Mouse (Mus musculus) liver, embryonic 15.5 days (tissue): ENCODE measurements around the gene Hscb. TPM values are rescaled to one million over a fixed set of nuclear protein-coding genes. Genes with fewer than 3 reads are reported as not detected.
"Not testable (repeated sequence)": the region's sequence is repeated elsewhere in the genome, so short reads cannot be mapped to it uniquely, and the experiment has no call there.

Source experiments
- ATAC-seq: fragments of 200-750 bp; cut with Nextera tagmentation; 2 replicates; pipeline ENCODE4 v1.8.0; 2017; ENCODE audit warnings: moderate number of reproducible peaks, mild to moderate bottlenecking, moderate library complexity; ENCODE audit not compliant: insufficient read depth
- H3K27ac ChIP-seq: fragments of 300-500 bp; sonication (generic); replicated peaks from 2 replicates; pipeline ENCODE4 v1.5.1; 2015; ENCODE audit warnings: mild to moderate bottlenecking, inconsistent platforms
- H3K27me3 ChIP-seq: fragments of 300-500 bp; sonication (generic); 2 replicates; pipeline ENCODE4 v1.6.1; 2015; ENCODE audit warnings: mild to moderate bottlenecking, inconsistent platforms
- H3K36me3 ChIP-seq: fragments of 300-500 bp; sonication (generic); replicated peaks from 2 replicates; pipeline ENCODE4 v1.6.1; 2015; ENCODE audit warnings: moderate library complexity, mild to moderate bottlenecking, inconsistent platforms
- H3K4me1 ChIP-seq: fragments of 300-500 bp; sonication (generic); replicated peaks from 2 replicates; pipeline ENCODE4 v1.6.1; 2015; ENCODE audit warnings: inconsistent platforms
- H3K4me2 ChIP-seq: fragments of 300-500 bp; sonication (generic); 2 replicates; pipeline ENCODE4 v1.6.1; 2015; ENCODE audit warnings: moderate library complexity, mild to moderate bottlenecking, inconsistent platforms
- H3K4me3 ChIP-seq: fragments of 300-500 bp; sonication (generic); replicated peaks from 2 replicates; pipeline ENCODE4 v1.5.1; 2015; ENCODE audit warnings: mild to moderate bottlenecking, inconsistent platforms
- H3K9ac ChIP-seq: fragments of 300-500 bp; sonication (generic); 2 replicates; pipeline ENCODE4 v1.6.1; 2015; ENCODE audit warnings: moderate library complexity, mild to moderate bottlenecking, inconsistent platforms
- H3K9me3 ChIP-seq: fragments of 300-500 bp; sonication (generic); replicated peaks from 2 replicates; pipeline ENCODE4 v1.6.1; 2016; ENCODE audit warnings: inconsistent platforms
- WGBS: fragments of 180-500 bp; shearing (Covaris S2); methylation state at CpG from one replicate; pipeline ENCODE4 v1.1.7; 2015; ENCODE audit warnings: mixed read lengths; ENCODE audit not compliant: insufficient replicate concordance; 5-methylcytosine and 5-hydroxymethylcytosine counted together
- polyA plus RNA-seq: library from polyadenylated mRNA; unstranded; fragments of >200 nt; fragmentation: Nextera tagmentation; extraction: Ambion mirVana; gene quantifications from 2 replicates; pipeline ENCODE4 v1.2.1, GENCODE M21; 2015

The Hscb gene
- polyA plus RNA-seq, result 51.9 and 60.4 TPM in 2 replicates

- Histone ChIP-seq H3K9me3 (no peaks in the 10 kb centered on the region), H3K4me3 (peak within 1 kb of the TSS; percentile 81), H3K27me3 (no peaks in the 10 kb centered on the region), H3K4me2 (peak within 1 kb of the TSS; percentile 71), H3K36me3 (peaks cover 42% of the 10 kb centered on the region), H3K4me1 (peaks cover 66% of the 10 kb centered on the region), H3K9ac (peak within 1 kb of the TSS; percentile 87), H3K27ac (peak within 1 kb of the TSS; percentile 98)
- WGBS, result under 1% methylated on average over 41 of the region's 41 CpGs
- ATAC-seq, result peak; percentile 83
Observed at GRCm38 (mm10) chr5:110839678-110840365, at the start of gene Hscb, which contains the start of gene Chek2. TSS of gene Hscb (minus strand) at chr5:110839777. TSS of gene Chek2 (plus strand) at chr5:110839979.

GRCm38 (mm10) chr5:110888596-110888995 lies 49.0 kb upstream of the Hscb start:
- Histone ChIP-seq H3K9me3 (no peaks in the 10 kb centered on the region), H3K4me2 (no peak overlapping the region), H3K27ac (no peak overlapping the region), H3K4me3 (no peak overlapping the region), H3K4me1 (no peaks in the 10 kb centered on the region), H3K27me3 (no peaks in the 10 kb centered on the region), H3K9ac (no peak overlapping the region), H3K36me3 (no peaks in the 10 kb centered on the region)
- no peak for ATAC-seq
- WGBS, result 66% methylated on average over 4 of the region's 4 CpGs

DNA sequence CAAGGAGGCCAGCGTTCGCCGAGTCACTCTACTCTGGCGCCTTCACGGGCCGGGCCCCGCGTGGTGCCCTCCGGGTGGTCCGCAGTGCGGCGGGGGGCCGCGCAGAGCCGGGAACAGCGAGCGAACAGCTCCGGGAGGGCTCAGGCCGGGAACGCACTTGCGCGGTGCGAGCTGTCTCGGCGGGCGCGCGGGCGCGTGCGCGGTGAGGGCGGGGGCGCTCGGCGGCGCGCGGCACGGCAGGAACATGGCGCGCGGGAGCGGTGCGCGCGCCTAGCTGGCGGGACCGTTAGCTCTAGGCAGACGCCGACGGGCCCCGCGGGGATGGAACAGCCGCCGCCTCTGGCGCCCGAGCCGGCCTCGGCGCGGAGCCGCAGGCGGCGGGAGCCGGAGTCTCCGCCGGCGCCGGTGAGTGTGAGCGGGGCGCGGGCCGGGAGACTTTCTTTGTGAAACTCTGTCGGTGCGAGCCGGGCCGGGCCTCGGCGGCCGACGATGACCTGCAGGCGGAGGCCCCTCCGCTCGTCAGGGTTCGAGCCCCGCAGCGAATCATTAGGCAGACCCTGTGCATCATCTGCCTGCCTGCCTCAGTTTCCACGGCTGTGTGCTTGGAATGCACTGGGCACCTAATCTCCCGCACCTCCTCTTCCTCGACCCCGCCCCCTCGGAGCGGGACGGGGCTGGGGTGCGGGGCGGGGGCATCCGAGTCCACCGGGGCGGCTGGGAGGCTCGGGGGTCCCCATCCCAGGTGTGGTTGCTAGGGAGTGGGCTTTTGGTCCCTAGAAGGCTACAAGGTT lies 40.2 kb upstream of the Hscb start, which contains the start of gene Ttc28:
TSS of gene Ttc28 (plus strand) at position 220 of the 791 bp plus-strand sequence.
- Histone ChIP-seq H3K27ac (peak within 1 kb of the TSS; percentile 26; the same call in 1 of the 2 replicates), H3K9ac (peak within 1 kb of the TSS; percentile 80), H3K9me3 (no peaks in the 10 kb centered on the region), H3K36me3 (peaks cover 14% of the 10 kb centered on the region), H3K27me3 (no peaks in the 10 kb centered on the region), H3K4me2 (peak within 1 kb of the TSS; percentile 97), H3K4me1 (peaks cover 25% of the 10 kb centered on the region), H3K4me3 (peak within 1 kb of the TSS; percentile 84)
- peak; percentile 92 for ATAC-seq
- under 1% methylated on average over 100 of the region's 101 CpGs for WGBS

- Histone ChIP-seq H3K9me3 (no peaks in the 10 kb centered on the region), H3K27me3 (no peaks in the 10 kb centered on the region), H3K27ac (peak overlapping the region; percentile 26; the same call in 1 of the 2 replicates), H3K9ac (peak overlapping the region; percentile 80), H3K4me1 (peaks cover 26% of the 10 kb centered on the region), H3K36me3 (peaks cover 16% of the 10 kb centered on the region), H3K4me3 (peak overlapping the region; percentile 84), H3K4me2 (peak overlapping the region; percentile 97)
- 62% methylated on average over 7 of the region's 7 CpGs for WGBS
- ATAC-seq, result no peak
Observed at GRCm38 (mm10) chr5:110879042-110879441, 39.5 kb upstream of the Hscb start.

DNA sequence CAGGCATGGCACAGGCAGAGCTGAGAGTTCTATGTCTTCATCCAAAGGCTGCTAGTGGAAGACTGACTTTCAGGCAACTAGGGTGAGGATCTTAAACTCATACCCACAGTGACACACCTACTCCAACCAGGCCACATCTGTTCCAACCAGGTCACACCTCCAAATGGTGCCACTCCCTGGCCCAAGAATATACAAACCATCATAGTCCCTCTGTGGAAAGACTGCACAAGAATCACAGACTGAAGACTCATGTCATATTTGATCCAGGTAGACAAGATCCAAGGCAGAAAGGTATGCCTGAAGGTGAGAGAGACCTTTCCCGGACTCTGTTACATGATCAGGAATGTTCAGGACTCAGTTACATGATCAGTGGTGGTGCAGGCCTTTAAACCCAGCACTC lies 38.9 kb upstream of the Hscb start:
- not testable (repeated sequence) for ATAC-seq, H3K9ac ChIP-seq, H3K4me3 ChIP-seq, H3K27me3 ChIP-seq, H3K4me2 ChIP-seq, H3K9me3 ChIP-seq, H3K27ac ChIP-seq
- 90% methylated on average over 1 of the region's 1 CpGs for WGBS
- Histone ChIP-seq H3K36me3 (peaks cover 22% of the 10 kb centered on the region), H3K4me1 (peaks cover 26% of the 10 kb centered on the region)

DNA sequence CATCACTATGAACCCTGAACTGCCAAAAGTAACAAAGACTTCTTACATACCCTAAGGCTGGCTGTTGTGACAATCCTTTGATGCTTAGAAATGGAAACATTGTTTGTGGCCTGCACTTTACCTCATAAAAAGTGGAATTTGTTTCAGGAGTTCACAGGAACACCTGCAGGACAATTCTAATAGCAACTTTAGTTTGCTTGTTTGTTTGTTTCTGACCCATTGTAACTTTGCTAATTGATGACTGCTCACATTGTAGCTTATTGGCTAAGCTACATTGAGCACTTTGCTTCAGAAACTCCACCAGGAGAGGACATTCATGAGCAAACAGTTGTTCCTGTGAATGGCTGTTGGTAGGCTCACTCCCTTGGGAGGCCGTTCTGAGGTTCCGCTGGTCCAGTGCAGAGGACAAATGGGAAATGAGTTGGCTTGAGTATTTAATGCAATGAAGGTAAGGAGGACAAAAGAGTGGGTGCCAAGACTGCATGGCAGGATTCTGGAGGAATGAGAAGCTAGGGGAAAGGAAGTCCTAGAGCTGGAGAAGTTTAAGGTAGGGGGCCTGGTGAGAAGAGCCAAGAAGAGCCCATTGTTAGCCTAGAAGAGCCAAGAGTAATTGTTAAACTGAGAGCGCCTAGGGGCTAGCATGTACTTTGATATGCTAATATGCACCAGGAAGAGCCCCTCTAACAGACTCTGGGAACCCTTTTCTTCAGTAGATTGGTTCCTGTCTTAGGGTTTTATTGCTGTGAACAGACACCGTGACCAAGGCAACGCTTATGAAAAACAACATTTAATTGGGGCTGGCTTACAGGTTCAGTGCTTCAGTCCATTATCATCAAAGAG lies 38.3 kb upstream of the Hscb start:
- Histone ChIP-seq H3K9me3 (no peaks in the 10 kb centered on the region), H3K4me1 (peaks cover 26% of the 10 kb centered on the region), H3K9ac (no peak overlapping the region), H3K4me3 (no peak overlapping the region), H3K27ac (no peak overlapping the region), H3K4me2 (no peak overlapping the region), H3K27me3 (no peaks in the 10 kb centered on the region), H3K36me3 (peaks cover 28% of the 10 kb centered on the region)
- no peak for ATAC-seq
- 90% methylated on average over 5 of the region's 5 CpGs for WGBS

- no peak overlapping the region for H3K4me2 ChIP-seq
- WGBS, result 82% methylated on average over 1 of the region's 1 CpGs
- H3K4me1 ChIP-seq, result peaks cover 20% of the 10 kb centered on the region
- no peak overlapping the region for H3K9ac ChIP-seq
- no peaks in the 10 kb centered on the region for H3K27me3 ChIP-seq
- no peak overlapping the region for H3K27ac ChIP-seq
- ATAC-seq, result no peak
- peaks cover 54% of the 10 kb centered on the region for H3K36me3 ChIP-seq
- no peaks in the 10 kb centered on the region for H3K9me3 ChIP-seq
- no peak overlapping the region for H3K4me3 ChIP-seq
Observed at GRCm38 (mm10) chr5:110875286-110875685, 35.7 kb upstream of the Hscb start.

DNA sequence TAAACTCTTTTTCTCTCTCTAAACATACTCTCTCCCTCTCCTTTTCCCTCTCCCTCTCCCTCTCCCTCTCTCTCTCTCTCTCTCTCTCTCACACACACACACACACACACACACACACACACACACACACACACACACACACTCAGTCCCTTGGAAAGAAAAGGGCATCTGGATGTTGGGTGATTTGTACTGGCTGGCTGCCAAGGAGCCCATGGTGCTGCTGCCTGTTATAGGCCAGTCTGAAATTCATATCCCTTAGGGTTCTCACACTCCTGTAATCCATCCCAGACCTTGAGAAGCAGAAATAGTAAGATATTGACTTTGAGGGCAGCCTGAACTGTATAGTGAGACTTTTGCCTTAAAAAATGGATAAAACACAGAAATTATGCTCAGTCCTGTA lies 35.1 kb upstream of the Hscb start:
- H3K27me3 ChIP-seq, result no peaks in the 10 kb centered on the region
- no peak overlapping the region for H3K4me2 ChIP-seq
- no peak for ATAC-seq
- no peak overlapping the region for H3K27ac ChIP-seq
- no peak overlapping the region for H3K4me3 ChIP-seq
- peaks cover 60% of the 10 kb centered on the region for H3K36me3 ChIP-seq
- H3K9me3 ChIP-seq, result no peaks in the 10 kb centered on the region
- H3K4me1 ChIP-seq, result peaks cover 16% of the 10 kb centered on the region
- H3K9ac ChIP-seq, result no peak overlapping the region

DNA sequence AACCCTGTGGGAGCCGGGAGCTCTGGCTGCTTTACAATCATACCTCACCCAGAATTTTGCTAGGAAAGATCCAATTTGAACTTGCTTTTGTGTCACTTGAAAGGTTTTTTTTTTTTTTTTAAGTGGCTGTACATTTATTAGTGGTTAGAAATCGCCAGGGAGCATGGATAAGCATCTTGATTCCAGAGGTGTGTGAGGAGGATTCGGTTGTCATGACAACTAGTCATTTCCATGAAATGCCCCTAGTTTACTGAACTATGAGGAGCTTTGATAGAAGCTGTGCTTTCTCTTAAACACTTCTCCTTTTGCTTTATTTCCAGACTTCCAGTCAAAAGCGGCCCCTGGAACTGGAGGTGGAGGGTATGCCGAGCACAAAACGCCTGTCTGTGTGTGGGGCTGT lies 33.6 kb upstream of the Hscb start:
- peaks cover 9% of the 10 kb centered on the region for H3K4me1 ChIP-seq
- no peak overlapping the region for H3K27ac ChIP-seq
- WGBS, result 87% methylated on average over 6 of the region's 6 CpGs
- H3K27me3 ChIP-seq, result no peaks in the 10 kb centered on the region
- H3K36me3 ChIP-seq, result peaks cover 75% of the 10 kb centered on the region
- no peak overlapping the region for H3K9ac ChIP-seq
- no peak overlapping the region for H3K4me3 ChIP-seq
- H3K4me2 ChIP-seq, result no peak overlapping the region
- no peaks in the 10 kb centered on the region for H3K9me3 ChIP-seq
- no peak for ATAC-seq

GRCm38 (mm10) chr5:110869242-110869669 lies 29.7 kb upstream of the Hscb start:
- Histone ChIP-seq H3K4me3 (no peak overlapping the region), H3K27ac (no peak overlapping the region), H3K4me1 (no peaks in the 10 kb centered on the region), H3K27me3 (no peaks in the 10 kb centered on the region), H3K36me3 (peaks cover 95% of the 10 kb centered on the region), H3K9ac (no peak overlapping the region), H3K4me2 (no peak overlapping the region), H3K9me3 (no peaks in the 10 kb centered on the region)
- WGBS, result 71% methylated on average over 8 of the region's 8 CpGs
- no peak for ATAC-seq

GRCm38 (mm10) chr5:110868460-110868859 lies 28.9 kb upstream of the Hscb start:
- Histone ChIP-seq H3K27me3 (no peaks in the 10 kb centered on the region), H3K36me3 (peaks cover 95% of the 10 kb centered on the region), H3K4me1 (no peaks in the 10 kb centered on the region), H3K27ac (no peak overlapping the region), H3K9ac (no peak overlapping the region), H3K4me2 (no peak overlapping the region), H3K9me3 (no peaks in the 10 kb centered on the region), H3K4me3 (no peak overlapping the region)
- 88% methylated on average over 4 of the region's 4 CpGs for WGBS
- ATAC-seq, result no peak
